Mouse (Mus musculus): ENCODE results near the gene Arhgap18. TPM values are rescaled to one million over a fixed set of nuclear protein-coding genes. Genes with fewer than 3 reads are reported as not detected.
"Not testable (repeated sequence)": the region's sequence is repeated elsewhere in the genome, so short reads cannot be mapped to it uniquely, and the experiment has no call there.

The Arhgap18 gene
- total RNA-seq, 2 experiments from 2014 or later: 38.5 to 40.9 TPM

- no peak for DNase-seq (ENCODE audit: low spot score in 2 of 2)
Observed at GRCm38 (mm10) chr10:26895726-26896125, 142.5 kb downstream of the Arhgap18 start.

GRCm38 (mm10) chr10:26900426-26900825, 147.2 kb downstream of the Arhgap18 start:
- DNase-seq (ENCODE audit: low spot score in 2 of 2): no peak

- DNase-seq (ENCODE audit: low spot score in 2 of 2): no peak
Observed at GRCm38 (mm10) chr10:26903781-26904180, 150.6 kb downstream of the Arhgap18 start.

GRCm38 (mm10) chr10:26911176-26911575, 158.0 kb downstream of the Arhgap18 start:
- DNase-seq (ENCODE audit: low spot score in 2 of 2): no peak

GRCm38 (mm10) chr10:26912112-26912797, 159.0 kb downstream of the Arhgap18 start:
- no peak for DNase-seq (ENCODE audit: low spot score in 2 of 2)

- no peak for DNase-seq (ENCODE audit: low spot score in 2 of 2)
Observed at GRCm38 (mm10) chr10:26912807-26913206, 159.6 kb downstream of the Arhgap18 start.

GRCm38 (mm10) chr10:26919307-26919977, 166.2 kb downstream of the Arhgap18 start:
- peak in 1 of 2 experiments; percentile 12 for DNase-seq (ENCODE audit: low spot score in 2 of 2)

GRCm38 (mm10) chr10:26920383-26920979, 167.3 kb downstream of the Arhgap18 start:
- no peak for DNase-seq (ENCODE audit: low spot score in 2 of 2)

- DNase-seq (ENCODE audit: low spot score in 2 of 2): not testable (repeated sequence)
Observed at GRCm38 (mm10) chr10:26936056-26936455, 182.8 kb downstream of the Arhgap18 start.

GRCm38 (mm10) chr10:26938464-26938863, 185.2 kb downstream of the Arhgap18 start:
- DNase-seq (ENCODE audit: low spot score in 2 of 2): not testable (repeated sequence)

- no peak for DNase-seq (ENCODE audit: low spot score in 2 of 2)
Observed at GRCm38 (mm10) chr10:26939549-26939948, 186.3 kb downstream of the Arhgap18 start.

GRCm38 (mm10) chr10:26948331-26948730, 195.1 kb downstream of the Arhgap18 start:
- no peak for DNase-seq (ENCODE audit: low spot score in 2 of 2)

- no peak for DNase-seq (ENCODE audit: low spot score in 2 of 2)
Observed at GRCm38 (mm10) chr10:26949667-26950066, 196.4 kb downstream of the Arhgap18 start.

- DNase-seq (ENCODE audit: low spot score in 2 of 2): no peak
Observed at GRCm38 (mm10) chr10:26950448-26950847, 197.2 kb downstream of the Arhgap18 start.

GRCm38 (mm10) chr10:26958513-26958912, 205.3 kb downstream of the Arhgap18 start:
- DNase-seq (ENCODE audit: low spot score in 2 of 2): no peak
